Mouse (Mus musculus) embryonic fibroblast, embryonic 13.5 days (primary cell): ENCODE measurements around the gene Gm11549.

Experiments used
- CTCF ChIP-seq: IDR thresholded peaks from 2 replicates; pipeline ENCODE4 v1.5.1; 2011; ENCODE audit warnings: mild to moderate bottlenecking, control low read depth, low read length, moderate library complexity, borderline replicate concordance; ENCODE audit not compliant: insufficient read depth
- POLR2A ChIP-seq: IDR thresholded peaks from 2 replicates; pipeline ENCODE4 v1.6.1; 2011; ENCODE audit warnings: low read depth, mild to moderate bottlenecking, control low read depth, low read length, moderate library complexity

- TF ChIP-seq CTCF: no peak
- TF ChIP-seq POLR2A: no peak
These were observed 16.3 kb upstream of the Gm11549 start for GRCm38 (mm10) chr3:36537701-36538470.
